ENCODE assay signal across 30 mouse cellular contexts in genomic region chr6:124958127-124958526, GRCm38 (mm10). TPM values are rescaled to one million over a fixed set of nuclear protein-coding genes. Genes with fewer than 3 reads are reported as not detected.
"Had no signal": no experiment of that assay in that cellular context is flagged by ENCODE, and none has a peak within 500 bp of the region (broad histone marks: within the 10 kb centered on the region; RNA-seq: fewer than 3 reads in every experiment).

No protein-coding gene starts in this region.

- H3K4me1 ChIP-seq: embryonic facial prominence, embryonic 10.5 days; embryonic facial prominence, embryonic 12.5 days; embryonic facial prominence, embryonic 13.5 days; embryonic facial prominence, embryonic 15.5 days; forebrain, embryonic 10.5 days; forebrain, embryonic 12.5 days; forebrain, embryonic 13.5 days; forebrain, embryonic 15.5 days had no signal

- H3K27ac ChIP-seq: embryonic facial prominence, embryonic 10.5 days; embryonic facial prominence, embryonic 12.5 days; embryonic facial prominence, embryonic 13.5 days; embryonic facial prominence, embryonic 15.5 days; forebrain, embryonic 10.5 days; forebrain, embryonic 12.5 days; forebrain, embryonic 13.5 days; forebrain, embryonic 15.5 days; gastrocnemius, adult 2 months; heart, adult 2 months had no signal

- H3K9me3 ChIP-seq: embryonic facial prominence, embryonic 10.5 days; embryonic facial prominence, embryonic 12.5 days; embryonic facial prominence, embryonic 13.5 days; embryonic facial prominence, embryonic 15.5 days; forebrain, embryonic 10.5 days; forebrain, embryonic 12.5 days; forebrain, embryonic 13.5 days; forebrain, embryonic 15.5 days had no signal

- DNase-seq: cerebellum, adult 8-10 months; cerebellum, adult 9-10 months; cerebellum, adult 9-11 months; cerebellum, postnatal 10 days; cerebellum, postnatal 14 days; cerebellum, postnatal 25 days; cerebellum, postnatal 36 days; embryo, embryonic 11 days; forebrain, postnatal 0 days; gastrocnemius, adult 2 months; gastrocnemius, postnatal 10 days; gastrocnemius, postnatal 14 days; gastrocnemius, postnatal 25 days; gastrocnemius, postnatal 36 days; heart, adult 11 months; heart, adult 18-20 months; heart, adult 2 months had no signal

- H3K4me2 ChIP-seq: embryonic facial prominence, embryonic 12.5 days; embryonic facial prominence, embryonic 13.5 days; embryonic facial prominence, embryonic 15.5 days; forebrain, embryonic 12.5 days; forebrain, embryonic 13.5 days; forebrain, embryonic 15.5 days had no signal

- H3K27me3 ChIP-seq: embryonic facial prominence, embryonic 12.5 days; embryonic facial prominence, embryonic 13.5 days; embryonic facial prominence, embryonic 15.5 days; forebrain, embryonic 12.5 days; forebrain, embryonic 13.5 days; forebrain, embryonic 15.5 days had no signal

- ATAC-seq: forebrain, embryonic 13.5 days; forebrain, embryonic 14.5 days; forebrain, embryonic 15.5 days; forebrain, embryonic 16.5 days; forebrain, postnatal 0 days had no signal

- H3K4me3 ChIP-seq: embryonic facial prominence, embryonic 10.5 days; embryonic facial prominence, embryonic 12.5 days; embryonic facial prominence, embryonic 13.5 days; embryonic facial prominence, embryonic 15.5 days; erythroblast, embryonic 14.5 days; forebrain, embryonic 10.5 days; forebrain, embryonic 12.5 days; forebrain, embryonic 13.5 days; forebrain, embryonic 15.5 days; gastrocnemius, adult 2 months; heart, adult 2 months had no signal

- H3K9ac ChIP-seq: embryonic facial prominence, embryonic 12.5 days; embryonic facial prominence, embryonic 13.5 days; embryonic facial prominence, embryonic 15.5 days; forebrain, embryonic 12.5 days; forebrain, embryonic 13.5 days; forebrain, embryonic 15.5 days; forebrain, postnatal 0 days had no signal

RNA-seq across cellular contexts. Expression of gene Pianp, which starts 38.4 kb away (rescaled TPM):
- total RNA-seq: common myeloid progenitor, adult 5-6 weeks; gastrocnemius, postnatal 25 days; granulocyte monocyte progenitor cell, adult 5-6 weeks had no signal
- polyA plus RNA-seq: erythroblast, embryonic 14.5 days had no signal

RNA-seq across cellular contexts. Expression of gene Lag3, which starts 46.6 kb away (rescaled TPM):
- polyA plus RNA-seq: erythroblast, embryonic 14.5 days had no signal
